Mouse (Mus musculus): ENCODE measurements at regions not wholly inside any gene's neighbourhood (a gene's known extent, or its start where the extent isn't known, plus 50 kb on each side); places are given as distances from the start of the nearest gene placed in this dataset.
A peak's percentile ranks its signal among the peaks of the same experiment; 100 is the strongest.

DNA sequence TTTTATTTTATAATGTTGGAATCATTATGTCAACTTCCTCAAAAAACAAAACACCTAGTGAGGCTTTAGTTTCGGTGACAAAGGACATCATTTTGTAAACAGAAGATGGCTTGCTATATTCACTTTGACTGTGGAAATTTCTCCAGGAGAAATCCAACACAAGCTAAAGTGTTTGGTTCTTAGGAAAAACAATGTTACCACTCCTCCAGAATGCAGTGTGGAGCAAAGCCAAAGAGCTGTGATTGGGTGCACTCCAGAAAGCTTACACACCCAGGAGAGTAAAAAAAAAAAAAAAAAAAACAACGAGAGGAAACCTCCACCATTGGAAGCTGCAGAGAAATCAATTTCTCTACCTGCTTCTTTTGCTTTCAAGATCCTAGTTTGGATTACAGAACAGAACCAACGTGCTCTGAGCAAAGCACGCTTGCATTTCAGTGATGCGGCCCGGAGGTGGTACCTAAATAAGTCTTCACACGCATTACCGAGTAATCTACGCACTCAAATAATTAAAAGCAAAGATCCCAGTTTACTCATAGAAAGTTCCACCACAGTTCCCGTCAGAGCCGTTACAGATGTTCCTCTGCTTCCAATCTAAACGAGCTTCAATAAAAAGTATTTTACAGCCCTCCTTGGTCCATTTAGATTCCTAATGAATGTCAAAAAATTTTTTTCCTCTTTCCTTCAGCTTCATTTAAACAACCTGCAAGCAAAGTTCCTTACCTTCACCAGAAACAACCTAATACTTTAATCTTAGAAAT lies 199.5 kb upstream of the Gk2 start:
- no peak for DNase-seq

GRCm38 (mm10) chr5:97655266-97655665 lies 198.4 kb upstream of the Gk2 start:
- no peak for DNase-seq

DNA sequence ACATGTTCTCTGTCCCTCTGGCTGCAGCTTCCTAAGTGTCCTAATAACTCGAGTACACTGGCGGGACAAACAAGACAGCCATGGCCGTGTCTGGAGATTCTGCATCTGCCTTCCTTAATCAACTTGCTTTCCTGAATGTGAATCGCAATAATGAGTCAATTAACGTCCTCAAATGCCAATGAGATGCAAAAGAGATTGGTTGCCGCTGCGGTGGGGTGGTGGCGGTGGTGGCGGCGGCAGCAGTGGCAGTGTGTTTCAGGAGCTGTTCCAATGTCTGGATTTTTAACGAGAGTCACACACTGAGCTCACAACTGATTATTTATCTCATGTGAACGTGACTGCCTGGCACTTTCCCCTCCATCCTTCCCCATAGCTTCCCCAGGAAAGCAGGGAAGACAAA lies 197.6 kb upstream of the Gk2 start:
- no peak for DNase-seq

GRCm38 (mm10) chr5:97642251-97642650 lies 185.4 kb upstream of the Gk2 start:
- DNase-seq, result no peak

DNA sequence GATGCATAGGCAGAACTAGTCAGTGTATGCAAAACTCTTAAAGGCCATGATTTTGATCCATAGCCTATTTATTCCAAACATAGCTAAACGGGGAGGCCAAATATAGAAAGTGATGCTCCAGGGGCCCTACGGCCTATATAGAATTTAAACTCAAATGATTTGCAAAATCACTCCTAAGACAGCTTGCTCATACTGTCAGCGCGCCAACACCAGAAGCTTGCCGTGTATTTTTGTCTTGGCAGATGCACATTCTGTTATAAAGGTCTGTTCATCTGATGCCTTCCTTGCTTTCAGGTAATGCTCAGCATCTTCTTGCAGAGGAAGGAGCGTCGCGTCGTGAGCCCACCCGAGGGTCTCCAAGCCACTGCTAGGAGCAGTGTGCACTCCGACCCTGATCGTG lies 184.8 kb upstream of the Gk2 start:
- DNase-seq, result no peak

DNA sequence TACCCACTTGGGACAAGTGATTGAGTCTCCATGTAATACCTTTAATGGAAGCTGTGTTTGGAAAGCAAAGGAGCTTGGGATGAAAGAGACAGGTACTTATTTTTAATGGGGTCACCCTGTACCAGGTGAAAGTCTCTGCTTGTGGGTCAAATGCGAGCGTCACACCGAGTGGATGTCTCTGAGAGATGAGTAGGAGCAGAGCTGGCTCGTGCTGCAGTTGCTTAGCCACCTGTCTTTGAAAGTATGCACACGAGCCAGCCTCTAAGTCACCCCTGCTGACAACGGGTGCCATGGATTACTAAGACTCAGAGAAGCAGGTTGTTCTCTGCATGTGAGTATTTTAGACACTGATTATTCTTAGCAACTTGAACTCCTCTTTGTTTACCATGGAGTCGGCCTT lies 179.5 kb upstream of the Gk2 start:
- no peak for DNase-seq

DNA sequence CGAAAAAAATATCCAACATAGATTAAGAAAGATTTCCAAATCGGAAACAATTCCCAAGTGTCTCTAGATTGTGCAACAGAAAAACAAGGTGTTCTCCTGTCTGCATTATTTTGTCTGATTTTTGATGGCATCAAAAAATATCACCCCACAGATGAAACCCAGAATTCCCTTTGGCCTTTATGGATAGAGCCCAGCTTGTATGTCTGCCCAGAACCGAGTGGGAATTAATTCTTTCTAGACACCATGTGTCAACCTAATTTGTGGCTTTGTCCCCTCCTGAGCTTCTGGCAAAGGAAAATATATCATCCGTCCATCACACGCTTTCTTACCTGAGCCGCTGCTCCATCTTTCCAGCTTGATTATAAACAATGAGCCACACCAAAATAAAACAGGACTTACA lies 176.9 kb upstream of the Gk2 start:
- no peak for DNase-seq

DNA sequence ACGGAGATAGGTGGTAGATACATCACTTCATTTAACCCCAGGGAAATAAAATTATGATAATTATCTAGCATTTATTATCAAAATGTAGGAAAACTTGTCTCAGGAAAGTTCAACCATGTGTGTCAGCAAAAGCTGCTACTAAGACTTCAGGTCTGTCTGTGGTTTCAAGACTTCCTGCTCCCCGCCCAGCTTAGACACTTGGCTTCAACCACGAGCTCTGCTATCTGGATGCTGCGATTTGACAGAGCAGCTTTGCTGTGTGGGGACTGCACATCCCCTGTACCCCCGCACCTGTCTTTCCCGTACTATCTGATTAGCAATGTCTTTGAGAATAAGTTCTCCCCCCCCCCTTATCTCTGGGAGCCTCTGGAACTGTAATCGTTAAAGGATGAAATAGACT lies 176.0 kb upstream of the Gk2 start:
- DNase-seq, result no peak

- DNase-seq, result no peak
Measured at GRCm38 (mm10) chr5:97625200-97625599, 168.4 kb upstream of the Gk2 start.

DNA sequence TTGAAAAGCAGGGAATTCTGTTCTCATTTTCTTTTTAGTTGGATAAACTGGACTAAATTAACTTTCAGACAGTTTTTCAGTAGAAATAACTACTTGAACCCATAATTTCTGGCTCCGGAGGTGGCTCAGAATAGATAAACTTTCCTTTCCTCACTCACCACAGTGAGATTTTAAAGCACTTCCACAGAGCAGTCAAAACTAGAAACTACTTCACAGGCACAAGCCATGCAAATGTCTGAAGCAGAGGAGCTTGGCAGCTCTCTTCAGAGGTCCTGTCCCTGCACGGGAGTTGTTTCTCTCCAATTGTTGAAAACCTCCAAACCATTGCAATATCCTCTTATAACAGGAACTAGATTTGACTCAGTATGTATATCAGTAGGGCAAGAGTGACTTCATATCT lies 163.1 kb upstream of the Gk2 start:
- DNase-seq, result no peak

GRCm38 (mm10) chr5:97618411-97618810 lies 161.6 kb upstream of the Gk2 start:
- no peak for DNase-seq

GRCm38 (mm10) chr5:97602176-97602575 lies 145.4 kb upstream of the Gk2 start:
- peak; percentile 13 for DNase-seq

DNA sequence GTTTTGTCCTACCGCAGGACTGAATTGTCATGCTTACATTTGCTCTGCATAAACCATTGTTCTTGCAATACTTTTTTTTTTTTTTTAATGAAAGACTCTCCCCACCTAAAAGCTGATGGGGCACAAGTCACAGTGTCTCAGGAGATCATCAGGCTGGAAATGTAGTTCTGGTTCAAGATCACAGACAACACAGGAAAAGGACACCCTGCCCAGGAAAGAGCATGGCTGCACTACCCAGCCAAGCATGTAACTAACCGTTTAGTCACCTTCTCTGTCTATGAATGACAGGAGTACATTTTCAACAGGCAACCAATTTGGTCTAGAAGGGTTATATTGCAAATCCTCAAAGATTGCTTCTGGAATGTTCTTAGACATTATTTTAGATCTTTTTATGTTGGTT lies 144.6 kb upstream of the Gk2 start:
- DNase-seq, result no peak

DNA sequence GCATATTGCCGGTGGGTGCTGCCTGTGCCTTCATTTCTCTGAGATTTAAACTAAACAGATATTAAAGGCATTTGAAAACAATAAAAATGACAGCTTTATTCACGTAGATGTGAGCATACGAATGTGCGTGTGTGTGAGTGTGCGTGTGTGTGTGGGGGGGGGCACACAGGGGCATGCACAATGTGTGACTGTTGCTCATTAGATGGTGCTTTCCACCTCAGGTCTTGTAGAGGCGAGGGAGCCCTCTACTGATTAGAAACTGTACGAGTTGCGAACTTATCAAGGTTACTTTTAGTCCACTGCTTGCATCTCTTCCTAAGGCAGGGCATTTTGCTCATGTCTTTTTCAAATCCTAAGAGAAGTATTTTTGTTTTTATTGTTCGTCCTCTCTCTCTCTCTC lies 141.9 kb upstream of the Gk2 start:
- no peak for DNase-seq

- DNase-seq, result no peak
Measured at GRCm38 (mm10) chr5:97595916-97596315, 139.1 kb upstream of the Gk2 start.

- no peak for DNase-seq
Measured at GRCm38 (mm10) chr5:97594081-97594480, 137.3 kb upstream of the Gk2 start.

DNA sequence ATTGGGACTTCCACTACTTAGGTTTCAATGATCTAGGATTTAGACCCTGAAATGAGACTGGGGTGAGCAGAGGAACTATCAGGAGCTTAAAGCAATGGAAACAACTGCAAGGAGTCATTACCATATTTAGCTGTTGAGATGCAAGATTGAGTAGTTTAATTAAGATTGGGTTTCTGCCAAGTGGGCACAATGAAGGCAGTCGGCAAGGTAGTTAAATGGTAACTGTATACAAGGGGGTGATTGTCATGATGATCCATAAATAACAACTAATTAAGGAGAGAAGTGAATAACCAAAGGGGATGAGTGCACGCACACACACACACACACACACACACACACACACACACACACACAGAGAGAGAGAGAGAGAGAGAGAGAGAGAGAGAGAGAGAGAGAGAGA lies 125.7 kb upstream of the Gk2 start:
- no peak for DNase-seq

DNA sequence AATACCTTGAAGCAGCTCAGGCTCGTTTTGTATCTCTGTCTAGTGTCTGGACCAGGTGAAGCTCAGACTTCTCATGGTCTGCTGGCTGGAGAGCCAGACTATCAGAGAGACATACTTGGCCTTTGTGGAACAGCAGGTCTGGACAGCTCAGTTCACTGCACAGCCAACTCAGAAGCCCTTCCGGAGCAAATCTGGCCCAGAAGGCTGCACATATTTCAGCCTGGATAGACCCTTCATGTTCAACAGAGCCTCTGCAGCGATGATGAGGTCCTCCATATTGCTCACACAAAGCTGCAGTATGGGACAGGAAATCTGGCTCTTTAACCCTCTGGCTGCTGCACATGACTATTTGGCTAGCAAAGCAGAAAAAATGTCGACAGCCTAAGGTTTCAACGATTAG lies 108.7 kb upstream of the Gk2 start:
- no peak for DNase-seq

DNA sequence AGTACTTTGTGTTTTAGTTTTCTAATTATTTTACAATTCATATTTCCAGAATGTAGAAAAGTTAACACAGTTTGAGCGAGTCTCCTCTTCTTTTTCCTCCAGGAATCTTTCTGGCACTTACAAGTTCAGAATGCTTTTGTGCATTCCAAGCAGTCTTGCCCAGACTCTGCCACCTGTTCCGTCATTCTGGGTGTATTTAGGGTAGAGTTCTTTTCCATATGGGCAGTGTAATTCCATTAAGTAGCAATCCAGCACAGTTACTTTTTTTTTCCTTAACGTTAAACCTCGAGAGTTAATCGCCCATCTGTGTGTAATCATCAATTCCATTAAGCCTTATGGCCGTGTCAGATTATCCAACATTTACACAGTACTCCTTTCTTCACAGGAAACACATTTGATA lies 106.9 kb upstream of the Gk2 start:
- DNase-seq, result no peak

DNA sequence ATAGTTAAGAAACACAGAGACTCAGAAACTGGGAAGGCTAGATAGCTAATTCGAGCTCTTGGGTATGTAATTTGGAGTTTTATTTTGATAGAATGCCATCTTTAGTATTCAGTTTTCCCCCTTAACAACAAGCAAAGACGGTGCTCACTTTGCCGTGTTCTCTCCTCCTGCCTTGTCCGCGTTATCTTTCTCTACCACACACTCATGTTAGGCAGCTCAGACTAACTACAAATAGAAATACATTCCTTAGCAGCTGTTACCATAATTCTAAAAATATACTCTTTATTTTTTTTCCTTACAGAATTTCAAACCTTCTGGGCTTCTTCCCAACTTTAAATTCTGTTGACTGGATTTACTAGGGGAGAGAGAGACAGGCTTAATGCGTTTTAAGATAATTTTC lies 97.5 kb upstream of the Gk2 start:
- DNase-seq, result no peak

DNA sequence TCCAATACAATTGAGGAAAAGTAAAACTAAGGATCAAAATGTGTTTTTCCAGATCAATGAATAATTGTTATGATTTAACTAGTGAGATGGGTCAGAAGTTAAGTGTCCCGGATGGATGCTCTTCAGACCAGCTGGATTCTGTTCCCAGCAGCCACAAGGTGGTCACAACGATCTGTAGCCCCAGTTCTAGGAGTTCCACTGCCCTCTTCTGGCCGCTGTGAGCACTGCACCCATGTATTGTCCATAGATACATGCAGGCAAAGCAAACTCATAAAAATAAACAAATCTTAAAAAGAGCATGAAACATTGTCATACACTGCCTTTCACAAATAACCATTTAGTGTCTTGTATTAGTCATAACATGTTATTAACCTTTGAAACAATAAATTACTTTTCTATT lies 96.3 kb upstream of the Gk2 start:
- no peak for DNase-seq

DNA sequence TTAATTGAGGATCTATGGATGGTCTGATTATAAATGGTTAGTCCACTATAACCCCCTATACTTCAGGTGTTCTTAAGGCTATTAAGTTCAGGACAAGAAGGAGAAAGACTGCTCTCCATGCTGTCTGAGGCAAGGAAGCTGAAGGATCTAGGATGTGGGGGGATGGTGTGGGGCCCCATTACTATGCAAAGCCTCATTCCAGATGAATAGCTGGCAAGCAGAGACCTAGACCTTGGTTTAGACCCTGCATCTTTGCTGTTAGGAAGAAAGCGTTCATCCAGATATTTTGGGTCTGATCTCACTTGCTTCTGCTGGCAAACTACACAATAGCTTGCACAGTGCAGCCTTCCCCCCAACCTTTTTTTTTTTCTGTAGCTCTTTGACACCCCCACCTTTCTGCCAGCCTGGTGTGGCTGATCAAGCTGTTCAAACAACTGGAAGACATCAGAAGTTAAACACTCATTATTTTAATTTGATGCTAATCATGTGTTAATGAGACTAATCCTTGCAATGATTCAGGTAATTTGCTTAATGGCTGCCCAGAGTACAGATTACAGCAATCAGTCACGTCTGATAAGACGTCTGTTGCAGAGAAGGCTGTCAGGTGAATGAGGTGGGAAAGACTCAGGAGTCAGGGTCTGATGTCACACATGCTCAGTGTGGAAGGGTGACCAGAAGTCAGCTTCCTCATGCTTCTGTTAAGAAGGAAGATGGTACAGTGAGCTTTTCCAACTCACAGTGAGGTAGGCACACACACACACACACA lies 80.9 kb upstream of the Gk2 start:
- DNase-seq, result no peak

GRCm38 (mm10) chr5:97533733-97534132 lies 76.9 kb upstream of the Gk2 start:
- DNase-seq, result no peak

DNA sequence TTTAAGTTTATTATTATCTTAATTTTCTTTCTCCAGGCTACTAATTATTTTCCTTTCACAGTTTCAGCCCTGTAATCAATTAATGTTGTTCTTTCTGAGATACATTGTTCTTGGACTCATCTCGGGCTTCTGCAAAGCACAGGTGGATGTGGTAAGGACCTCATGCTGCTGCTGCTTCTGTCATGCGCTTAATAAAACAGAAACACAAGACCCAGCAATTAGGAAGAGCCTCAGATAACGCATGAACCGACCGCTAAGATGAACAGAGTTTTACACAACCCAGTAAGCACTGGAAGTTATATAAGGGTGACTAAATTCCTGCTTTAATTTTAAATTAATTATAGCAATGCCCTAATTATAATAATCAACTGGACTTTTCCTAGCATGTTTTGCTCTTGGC lies 70.7 kb upstream of the Gk2 start:
- no peak for DNase-seq

Measured in gastrocnemius, postnatal 10 days (tissue).